Mouse (Mus musculus) liver, adult 2 months (tissue): ENCODE results near the gene Il11. TPM values are rescaled to one million over a fixed set of nuclear protein-coding genes. Genes with fewer than 3 reads are reported as not detected.

Source experiments
- DNase-seq: peaks from one replicate; pipeline ENCODE4 v3.0.0-alpha.2; 2011; ENCODE audit warnings: low read depth, low spot score; ENCODE audit errors: extremely low read depth
- H3K27ac ChIP-seq: fragments of 200-500 bp; replicated peaks from 2 replicates; pipeline ENCODE4 v1.5.1; 2012; ENCODE audit warnings: low read depth, mild to moderate bottlenecking, control low read depth, inconsistent platforms, low read length; ENCODE audit not compliant: insufficient read depth
- H3K27me3 ChIP-seq: fragments of 200-500 bp; 2 replicates; pipeline ENCODE4 v1.6.1; 2012; ENCODE audit warnings: mild to moderate bottlenecking, moderate library complexity, low read length, inconsistent platforms; ENCODE audit not compliant: control insufficient read depth, insufficient read depth
- H3K36me3 ChIP-seq: fragments of 200-500 bp; 2 replicates; pipeline ENCODE4 v1.6.1; 2012; ENCODE audit warnings: low read length, inconsistent platforms; ENCODE audit not compliant: control insufficient read depth, insufficient read depth
- H3K4me1 ChIP-seq: fragments of 200-500 bp; 2 replicates; pipeline ENCODE4 v1.6.1; 2011; ENCODE audit warnings: low read length; ENCODE audit not compliant: control insufficient read depth, insufficient read depth
- H3K4me3 ChIP-seq: fragments of 200-500 bp; 2 replicates; pipeline ENCODE4 v1.5.1; 2011; ENCODE audit warnings: low read depth, mild to moderate bottlenecking, control low read depth, low read length, moderate library complexity; ENCODE audit not compliant: insufficient read depth
- H3K79me2 ChIP-seq: fragments of 200-500 bp; 2 replicates; pipeline ENCODE4 v1.6.1; 2012; ENCODE audit warnings: inconsistent platforms, mild to moderate bottlenecking, low read length, moderate library complexity; ENCODE audit not compliant: control insufficient read depth, insufficient read depth
- H3K9ac ChIP-seq: fragments of 200-500 bp; 2 replicates; pipeline ENCODE4 v1.6.1; 2012; ENCODE audit warnings: low read depth, mild to moderate bottlenecking, control low read depth, inconsistent platforms, low read length
- CTCF ChIP-seq: fragments of 200-500 bp; IDR thresholded peaks from 2 replicates; pipeline ENCODE4 v1.5.1; 2011; ENCODE audit warnings: low read depth, low read length, control low read depth
- POLR2A ChIP-seq: fragments of 200-500 bp; IDR thresholded peaks from 2 replicates; pipeline ENCODE4 v1.6.1; 2011; ENCODE audit warnings: low read length, control low read depth; ENCODE audit not compliant: insufficient read depth; ENCODE audit errors: extremely low read depth
- WGBS: fragments of 180-500 bp; shearing (Covaris S2); methylation state at CpG from one replicate; pipeline ENCODE4 v1.1.7; 2018; 5-methylcytosine and 5-hydroxymethylcytosine counted together
- polyA plus RNA-seq: library from polyadenylated mRNA; depleted of rRNA; stranded (reverse); fragments of >200 nt; gene quantifications from 2 replicates; pipeline ENCODE4 v1.2.3, GENCODE M21; 2012
- total RNA-seq: library from RNA; depleted of rRNA; stranded (reverse); fragments of >200 nt; gene quantifications from 2 replicates; pipeline ENCODE4 v1.2.3, GENCODE M21; 2014

Il11 gene
- total and polyA plus RNA-seq, 2 experiments = 0.09 TPM; not detected in 1

GRCm38 (mm10) chr7:4749169-4749568 lies 33.5 kb downstream of the Il11 start:
- DNase-seq = no peak
- Histone ChIP-seq H3K4me1 (no peaks in the 10 kb centered on the region; the same call in 1 of the 2 replicates), H3K9ac (no peak overlapping the region)

GRCm38 (mm10) chr7:4748321-4748720 lies 34.3 kb downstream of the Il11 start:
- 79% methylated on average over 4 of the region's 4 CpGs for WGBS
- no peaks in the 10 kb centered on the region; the same call in 1 of the 2 replicates for H3K4me1 ChIP-seq
- DNase-seq = no peak
- H3K27ac ChIP-seq = no peak overlapping the region
- no peaks in the 10 kb centered on the region for H3K36me3 ChIP-seq
- H3K79me2 ChIP-seq = no peaks in the 10 kb centered on the region
- TF ChIP-seq CTCF (no peak), POLR2A (no peak)
- H3K9ac ChIP-seq = no peak overlapping the region
- no peak overlapping the region for H3K4me3 ChIP-seq
- no peaks in the 10 kb centered on the region for H3K27me3 ChIP-seq

More at GRCm38 (mm10) chr7:4749169-4749568, 33.5 kb downstream of the Il11 start:
- H3K27me3 ChIP-seq = no peaks in the 10 kb centered on the region
- TF ChIP-seq CTCF (no peak), POLR2A (no peak)
- no peaks in the 10 kb centered on the region for H3K36me3 ChIP-seq
- WGBS = 93% methylated on average over 2 of the region's 2 CpGs
- H3K4me3 ChIP-seq = no peak overlapping the region
- no peaks in the 10 kb centered on the region for H3K79me2 ChIP-seq
- H3K27ac ChIP-seq = no peak overlapping the region

GRCm38 (mm10) chr7:4747156-4747899 lies 35.3 kb downstream of the Il11 start:
- Histone ChIP-seq H3K27ac (no peak overlapping the region), H3K27me3 (no peaks in the 10 kb centered on the region), H3K36me3 (no peaks in the 10 kb centered on the region), H3K9ac (no peak overlapping the region), H3K4me1 (no peaks in the 10 kb centered on the region; the same call in 1 of the 2 replicates), H3K4me3 (no peak overlapping the region), H3K79me2 (no peaks in the 10 kb centered on the region)
- no peak for TF ChIP-seq CTCF
- no peak for TF ChIP-seq POLR2A
- no peak for DNase-seq
- 86% methylated on average over 9 of the region's 9 CpGs for WGBS

- 95% methylated on average over 22 of the region's 22 CpGs for WGBS
- Histone ChIP-seq H3K27me3 (no peaks in the 10 kb centered on the region), H3K36me3 (no peaks in the 10 kb centered on the region), H3K27ac (no peak overlapping the region), H3K79me2 (no peaks in the 10 kb centered on the region), H3K4me3 (no peak overlapping the region), H3K9ac (no peak overlapping the region), H3K4me1 (no peaks in the 10 kb centered on the region)
- DNase-seq = no peak
- TF ChIP-seq CTCF = no peak
Measured at GRCm38 (mm10) chr7:4746326-4746980, 36.2 kb downstream of the Il11 start.

- no peak overlapping the region for H3K27ac ChIP-seq
- no peak overlapping the region for H3K9ac ChIP-seq
- no peaks in the 10 kb centered on the region for H3K27me3 ChIP-seq
- no peak for DNase-seq
- no peak for TF ChIP-seq CTCF
- TF ChIP-seq POLR2A = no peak
- WGBS = 98% methylated on average over 6 of the region's 6 CpGs
- 0 out of 2 replicates have a peak, but pooled peaks cover 2% of the 10 kb centered on the region for H3K79me2 ChIP-seq
- 0 out of 2 replicates have a peak, but pooled peaks cover 5% of the 10 kb centered on the region for H3K4me1 ChIP-seq
- no peaks in the 10 kb centered on the region for H3K36me3 ChIP-seq
- no peak overlapping the region for H3K4me3 ChIP-seq
Measured at GRCm38 (mm10) chr7:4744886-4745285, 37.8 kb downstream of the Il11 start.

- no peak overlapping the region for H3K4me3 ChIP-seq
- no peaks in the 10 kb centered on the region for H3K36me3 ChIP-seq
- DNase-seq = no peak
- WGBS = 84% methylated on average over 2 of the region's 2 CpGs
- TF ChIP-seq CTCF (no peak), POLR2A (no peak)
- no peak overlapping the region for H3K27ac ChIP-seq
- H3K4me1 ChIP-seq = 0 out of 2 replicates have a peak, but pooled peaks cover 5% of the 10 kb centered on the region
- H3K9ac ChIP-seq = no peak overlapping the region
- H3K27me3 ChIP-seq = no peaks in the 10 kb centered on the region
- H3K79me2 ChIP-seq = 0 out of 2 replicates have a peak, but pooled peaks cover 2% of the 10 kb centered on the region
Measured at GRCm38 (mm10) chr7:4743354-4743753, 39.3 kb downstream of the Il11 start.
